Mouse (Mus musculus): ENCODE results near the gene 1110004F10Rik. TPM values are rescaled to one million over a fixed set of nuclear protein-coding genes. Genes with fewer than 3 reads are reported as not detected.

1110004F10Rik gene
- polyA plus RNA-seq, 1 experiment from 2014 or later = 254 TPM

Other genes starting within 250 kb of the 1110004F10Rik start
- gene Sox6, start 601 bp upstream of the 1110004F10Rik start, polyA plus RNA-seq (2015; fragmentation: Nextera tagmentation; extraction: Ambion mirVana) = 54.3 and 58.7 TPM in 2 replicates
- gene Gm4353, start 45.2 kb downstream of the 1110004F10Rik start, polyA plus RNA-seq (2015; fragmentation: Nextera tagmentation; extraction: Ambion mirVana) = 0.51 and 1.2 TPM in 2 replicates

Data from limb, embryonic 15.5 days (tissue).